Mouse (Mus musculus) liver, adult 2 months (tissue): ENCODE measurements around the gene Hspa1a.

Experiments
- CTCF ChIP-seq: fragments of 200-500 bp; IDR thresholded peaks from 2 replicates; pipeline ENCODE4 v1.5.1; 2011; ENCODE audit warnings: low read depth, low read length, control low read depth
- POLR2A ChIP-seq: fragments of 200-500 bp; IDR thresholded peaks from 2 replicates; pipeline ENCODE4 v1.6.1; 2011; ENCODE audit warnings: low read length, control low read depth; ENCODE audit not compliant: insufficient read depth; ENCODE audit errors: extremely low read depth

GRCm38 (mm10) chr17:35017706-35018030 lies 45.7 kb upstream of the Hspa1a start:
- TF ChIP-seq CTCF (no peak), POLR2A (no peak)
